Mouse (Mus musculus): ENCODE measurements at regions not wholly inside any gene's neighbourhood (a gene's known extent, or its start where the extent isn't known, plus 50 kb on each side); places are given as distances from the start of the nearest gene placed in this dataset.
"Not testable (repeated sequence)": the region's sequence is repeated elsewhere in the genome, so short reads cannot be mapped to it uniquely, and the experiment has no call there.

DNA sequence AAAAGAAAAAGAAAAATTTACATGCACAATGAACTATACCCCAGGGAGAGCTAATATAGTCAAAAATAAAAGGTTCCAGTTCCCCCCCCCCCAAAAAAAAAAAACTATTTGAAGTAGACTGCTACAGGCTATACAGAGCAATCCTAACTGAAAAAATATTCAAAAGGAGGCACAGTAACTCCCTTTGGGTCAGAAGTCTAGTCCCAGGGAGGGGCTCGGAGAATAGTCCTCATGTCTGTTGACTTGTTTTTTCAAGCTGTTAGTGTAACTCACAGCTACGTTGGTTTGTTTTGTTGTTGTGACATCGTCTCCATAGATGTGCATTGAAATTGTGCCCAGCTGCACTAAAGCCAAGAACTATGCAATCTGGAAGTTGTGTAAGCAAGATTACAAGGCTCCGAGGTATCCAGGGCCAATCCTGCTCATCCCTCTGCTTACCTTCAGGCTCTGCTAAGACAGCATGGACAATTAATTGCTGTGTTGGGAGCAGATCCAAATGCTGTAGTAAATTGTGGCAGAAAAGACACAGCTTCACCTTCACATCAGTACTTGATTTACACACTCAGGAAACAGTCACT is 137.2 kb upstream of the Pnpt1 start:
- DNase-seq (ENCODE audit: low read depth), result no peak

DNA sequence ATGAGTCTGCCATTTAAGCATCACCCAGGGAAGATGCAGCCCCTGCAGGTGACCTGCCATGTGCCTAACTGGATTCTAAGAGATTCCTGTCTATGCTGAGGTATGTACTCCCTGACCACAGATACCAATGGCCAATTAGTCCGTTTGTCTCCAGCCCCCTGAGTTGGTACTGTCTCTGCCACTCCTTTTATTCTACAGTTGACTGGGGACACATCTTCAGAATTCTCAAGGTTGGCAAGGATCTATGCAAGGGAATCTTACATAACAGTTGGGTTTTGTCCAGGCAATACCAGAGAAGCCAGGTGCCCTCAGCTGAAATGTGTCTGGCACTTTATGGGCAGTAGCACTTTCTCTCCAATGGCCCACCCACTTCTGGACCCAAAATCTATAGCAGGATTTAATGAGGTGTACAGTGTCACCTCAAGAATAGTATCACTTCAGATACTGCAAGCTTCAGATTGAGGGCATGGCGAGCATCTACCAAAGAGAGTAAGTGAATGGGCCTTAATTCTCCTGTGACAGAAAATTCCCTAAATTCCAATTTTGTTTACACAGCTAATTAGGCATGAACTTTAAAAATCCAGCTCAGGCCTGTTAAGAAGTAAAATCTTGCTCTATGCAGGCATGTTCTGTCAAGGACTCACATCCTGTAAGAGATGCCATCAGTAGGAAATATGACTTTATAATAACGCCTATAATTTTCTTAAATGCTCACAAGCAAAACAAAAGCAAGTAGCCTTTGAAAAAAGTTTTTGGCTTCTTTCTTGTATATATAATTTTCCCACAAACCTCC is 132.0 kb upstream of the Pnpt1 start:
- no peak for DNase-seq (ENCODE audit: low read depth)

- DNase-seq (ENCODE audit: low read depth), result no peak
Observed at GRCm38 (mm10) chr11:28999196-28999595, 131.3 kb upstream of the Pnpt1 start.

DNA sequence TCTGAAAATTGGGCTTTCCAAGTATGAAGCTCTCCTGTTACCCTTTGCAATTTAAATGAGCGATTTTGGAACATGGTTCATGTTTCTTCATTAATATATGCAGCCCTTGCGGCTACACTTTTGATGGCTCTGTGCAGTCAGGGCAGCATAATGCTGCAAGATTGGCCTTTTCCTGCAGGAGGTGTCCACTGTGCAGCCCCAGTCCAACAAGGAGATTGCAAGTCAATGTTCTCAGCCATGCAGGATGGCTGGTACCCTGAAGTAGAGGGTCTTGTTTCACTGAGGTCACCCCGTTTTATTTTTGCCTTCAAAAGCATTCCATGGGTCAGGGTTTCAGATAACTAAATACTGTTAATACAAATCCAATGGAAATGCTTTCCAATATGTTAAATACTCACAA is 130.9 kb upstream of the Pnpt1 start:
- no peak for DNase-seq (ENCODE audit: low read depth)

DNA sequence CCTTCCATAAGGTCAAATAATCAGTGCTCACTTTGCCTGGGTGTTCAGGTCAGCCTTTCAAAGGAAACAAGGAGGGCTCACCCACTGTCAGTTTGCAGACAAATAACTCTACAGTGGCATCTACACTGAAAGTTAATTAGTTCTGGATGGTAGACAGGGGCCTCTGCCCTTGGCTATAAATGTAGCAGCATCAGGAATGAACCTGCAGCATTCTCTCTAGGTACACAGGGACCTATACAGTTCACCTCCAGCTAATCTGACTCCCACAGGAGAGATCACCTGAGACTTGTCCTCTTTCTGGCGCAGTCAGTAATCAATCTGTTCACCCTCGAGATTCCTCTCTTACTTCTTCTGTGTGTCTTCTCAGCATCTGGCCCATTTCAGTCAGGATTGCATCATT is 130.3 kb upstream of the Pnpt1 start:
- DNase-seq (ENCODE audit: low read depth), result no peak

DNA sequence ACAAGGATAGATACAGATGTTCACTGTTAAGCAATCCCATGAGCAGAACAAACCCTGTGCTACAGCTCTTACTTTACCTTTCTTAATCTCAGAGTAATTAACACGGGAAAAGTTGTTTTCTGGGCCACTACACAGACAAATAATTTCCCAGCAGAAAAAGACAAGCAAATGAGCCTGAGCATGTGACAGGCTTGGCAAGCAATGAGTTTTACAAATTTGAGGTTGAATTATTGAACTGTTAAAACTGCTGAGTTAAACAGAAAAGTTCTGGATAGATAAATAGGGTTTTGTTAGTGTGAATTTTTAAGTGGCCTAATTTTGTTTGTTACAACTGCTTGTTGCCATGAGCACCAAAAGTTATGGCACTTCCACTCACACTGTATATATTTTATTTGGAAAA is 113.1 kb upstream of the Pnpt1 start:
- no peak for DNase-seq (ENCODE audit: low read depth)

DNA sequence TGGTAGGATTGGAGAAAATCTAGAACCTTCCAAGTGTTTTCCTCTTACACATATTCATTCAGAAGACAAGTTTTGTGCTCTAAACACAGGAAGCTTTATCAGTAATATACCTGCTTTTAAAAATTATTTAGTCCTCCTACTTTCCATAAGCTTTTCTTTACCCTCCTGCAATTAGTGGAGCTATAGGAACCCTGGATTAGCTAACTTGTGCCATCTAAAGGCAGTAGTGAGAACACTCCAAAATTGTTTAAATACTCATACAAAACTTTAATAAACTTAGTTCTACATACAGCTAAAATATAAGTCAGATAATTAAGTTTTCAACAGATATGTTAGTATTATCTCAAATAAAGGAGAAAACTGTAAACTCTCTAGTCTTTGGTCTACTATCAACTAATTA is 89.7 kb upstream of the Pnpt1 start:
- peak; percentile 24 for DNase-seq (ENCODE audit: low read depth)

GRCm38 (mm10) chr11:29047985-29048610 is 82.4 kb upstream of the Pnpt1 start:
- DNase-seq (ENCODE audit: low read depth), result not testable (repeated sequence)

DNA sequence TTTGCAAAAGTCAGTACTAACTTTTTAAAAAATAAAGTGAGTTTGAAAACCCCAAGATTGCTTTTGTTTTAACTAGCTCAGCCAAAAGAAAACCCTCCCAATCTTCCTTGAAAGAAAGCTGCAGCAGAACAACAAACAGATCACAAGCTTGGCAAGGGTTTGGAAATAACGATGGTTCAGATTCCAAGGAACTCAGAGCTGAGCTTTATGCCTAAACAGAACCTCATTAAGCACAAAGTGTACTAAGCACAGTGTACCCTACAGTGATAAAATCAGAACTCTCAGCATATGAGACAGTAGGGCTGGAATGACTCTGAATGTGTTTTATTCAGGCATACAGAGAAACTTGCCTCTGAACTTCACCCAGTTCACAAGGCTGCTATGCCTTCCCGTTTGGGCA is 77.9 kb upstream of the Pnpt1 start:
- DNase-seq (ENCODE audit: low read depth), result no peak

DNA sequence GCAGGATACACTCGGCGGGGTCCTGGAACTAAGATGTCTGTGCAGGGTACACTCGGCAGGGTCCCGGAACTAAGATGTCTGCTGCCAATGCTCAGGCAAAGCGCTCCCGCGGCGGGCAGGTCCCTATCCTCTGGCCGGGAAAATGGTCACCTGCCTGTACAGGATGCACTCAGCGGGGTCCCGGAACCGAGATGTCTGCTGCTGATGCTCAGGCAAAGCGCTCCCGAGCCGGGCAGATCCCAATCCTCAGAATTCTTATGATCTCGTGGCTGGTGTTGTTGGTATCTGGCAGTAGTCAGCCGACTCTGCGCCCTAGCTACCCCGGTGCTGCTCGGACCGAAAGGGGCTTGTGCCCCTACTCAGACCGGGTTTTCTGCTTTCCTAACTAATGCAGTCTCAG is 61.0 kb upstream of the Pnpt1 start:
- not testable (repeated sequence) for DNase-seq (ENCODE audit: low read depth)

DNA sequence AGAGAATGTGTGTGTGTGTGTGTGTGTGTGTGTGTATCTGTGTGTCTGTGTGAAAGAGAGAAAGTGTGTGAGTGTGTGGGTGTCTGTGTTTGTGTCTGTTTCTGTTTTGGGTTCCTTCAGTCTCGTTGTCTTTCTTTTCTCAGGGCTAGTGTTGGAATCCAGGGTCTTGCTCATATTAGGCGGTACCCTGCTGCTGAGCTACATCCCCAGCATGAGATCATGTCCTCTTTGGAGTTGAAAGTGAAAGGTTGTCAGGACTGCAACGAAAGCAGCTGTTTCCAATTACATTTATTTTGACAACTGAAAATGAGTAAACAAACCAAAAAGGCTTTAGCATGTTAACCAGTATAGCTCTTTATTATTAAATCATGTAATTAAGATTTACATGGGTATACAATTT is 58.3 kb upstream of the Pnpt1 start:
- no peak for DNase-seq (ENCODE audit: low read depth)

Measured in 416B (cell line).